Mouse (Mus musculus) cortical plate, adult 2 months (tissue): ENCODE measurements around the gene Rab8a. TPM values are rescaled to one million over a fixed set of nuclear protein-coding genes. Genes with fewer than 3 reads are reported as not detected.
A peak's percentile ranks its signal among the peaks of the same experiment; 100 is the strongest.

ENCODE experiments used
- H3K27ac ChIP-seq: fragments of 200-500 bp; 2 replicates; pipeline ENCODE4 v1.5.1; 2012; ENCODE audit warnings: low read length, control low read depth, inconsistent platforms; ENCODE audit not compliant: insufficient read depth
- H3K4me1 ChIP-seq: fragments of 200-500 bp; 2 replicates; pipeline ENCODE4 v1.6.1; 2011; ENCODE audit warnings: low read length; ENCODE audit not compliant: control insufficient read depth, insufficient read depth
- H3K4me3 ChIP-seq: fragments of 200-500 bp; 2 replicates; pipeline ENCODE4 v1.5.1; 2011; ENCODE audit warnings: mild to moderate bottlenecking, low read length, control low read depth; ENCODE audit not compliant: insufficient read depth
- CTCF ChIP-seq: fragments of 200-500 bp; IDR thresholded peaks from 2 replicates; pipeline ENCODE4 v1.5.1; 2011; ENCODE audit warnings: mild to moderate bottlenecking, control low read depth, low read length; ENCODE audit not compliant: insufficient read depth; ENCODE audit errors: extremely low read depth
- POLR2A ChIP-seq: fragments of 200-500 bp; IDR thresholded peaks from 2 replicates; pipeline ENCODE4 v1.6.1; 2011; ENCODE audit warnings: mild to moderate bottlenecking, low read length, control low read depth; ENCODE audit not compliant: insufficient read depth; ENCODE audit errors: extremely low read depth
- polyA plus RNA-seq: library from polyadenylated mRNA; depleted of rRNA; stranded (reverse); fragments of >200 nt; gene quantifications from 2 replicates; pipeline ENCODE4 v1.2.3, GENCODE M21; 2012

Rab8a gene
- polyA plus RNA-seq, 1 experiment: 58.6 TPM

DNA sequence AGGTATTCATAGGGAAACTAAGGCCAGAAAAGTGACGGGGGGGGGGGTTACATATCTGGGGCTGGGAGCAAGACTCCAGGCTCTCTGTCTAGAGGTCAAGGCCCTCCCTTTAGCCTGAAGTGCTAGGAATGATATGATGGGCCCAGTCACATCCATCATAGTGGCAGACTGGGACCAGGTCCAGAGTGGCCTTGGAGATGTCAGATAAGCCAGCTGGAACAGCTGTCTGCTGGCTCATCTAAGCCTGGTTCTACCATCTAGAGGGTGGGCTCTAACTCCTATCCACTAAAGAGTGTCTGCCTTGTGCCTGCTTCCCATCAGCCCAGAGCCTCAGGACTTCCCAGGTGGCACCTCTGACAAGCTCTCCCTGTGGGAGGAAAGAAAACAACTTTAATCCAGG lies 28.1 kb upstream of the Rab8a start:
- H3K4me1 ChIP-seq: peaks cover 2% of the 10 kb centered on the region; the same call in 1 of the 2 replicates
- TF ChIP-seq POLR2A (no peak), CTCF (no peak)
- H3K4me3 ChIP-seq: no peak overlapping the region
- no peak overlapping the region for H3K27ac ChIP-seq

- no peak overlapping the region for H3K4me3 ChIP-seq
- peaks cover 2% of the 10 kb centered on the region; the same call in 1 of the 2 replicates for H3K4me1 ChIP-seq
- TF ChIP-seq CTCF (no peak), POLR2A (no peak)
- no peak overlapping the region for H3K27ac ChIP-seq
Measured at GRCm38 (mm10) chr8:72133507-72133906, 27.5 kb upstream of the Rab8a start.

GRCm38 (mm10) chr8:72134756-72135445 lies 26.1 kb upstream of the Rab8a start, which contains the start of gene Tpm4:
Gene Tpm4 (plus strand): TSS chr8:72134975.
- peaks cover 2% of the 10 kb centered on the region; the same call in 1 of the 2 replicates for H3K4me1 ChIP-seq
- TF ChIP-seq CTCF (no peak), POLR2A (peak; percentile 28; the same call in 1 of the 2 replicates)
- peak within 1 kb of the TSS; percentile 93 for H3K4me3 ChIP-seq
- peak within 1 kb of the TSS; percentile 89 for H3K27ac ChIP-seq

DNA sequence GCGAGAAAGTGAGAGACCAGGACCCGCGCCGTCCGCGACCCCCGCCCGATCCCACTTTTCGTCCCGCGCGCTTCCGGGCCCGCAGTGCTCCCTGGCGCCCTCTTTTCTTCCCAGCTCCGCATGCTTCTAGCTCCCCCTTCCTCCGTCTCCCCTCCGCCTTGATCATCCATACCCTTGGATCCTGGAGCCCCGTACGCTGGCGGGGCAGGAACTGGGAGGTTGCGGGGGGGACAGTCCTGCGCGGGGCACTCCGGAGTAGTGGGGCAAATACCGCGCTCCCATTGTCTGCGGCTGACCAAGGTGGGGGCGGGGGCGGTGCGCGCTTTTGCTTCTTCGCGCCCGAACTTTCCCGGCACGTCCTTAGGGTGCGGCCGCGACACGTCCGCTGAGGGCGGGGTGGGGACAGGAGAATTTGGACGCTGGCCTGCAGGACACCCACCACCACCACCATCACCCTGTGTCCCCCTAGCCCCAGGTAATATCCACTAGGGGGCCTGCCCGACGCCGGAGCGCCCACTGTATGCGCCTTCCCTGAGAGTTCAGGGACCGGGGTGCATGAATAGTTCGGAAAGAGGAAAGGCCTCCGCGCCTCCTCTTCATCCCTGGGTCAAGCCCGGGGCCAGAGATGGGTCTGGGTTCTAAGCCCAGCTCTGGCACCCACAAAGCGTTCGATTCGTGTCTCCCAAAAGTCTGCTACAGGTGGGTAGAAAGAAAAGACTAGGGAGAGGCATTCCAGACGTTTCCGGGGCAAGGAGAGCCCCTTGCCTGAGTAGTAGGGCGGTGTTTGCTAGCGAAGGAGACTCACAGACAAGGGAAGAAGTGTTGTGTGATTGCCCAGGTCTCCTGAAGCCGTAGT lies 25.3 kb upstream of the Rab8a start:
- Histone ChIP-seq H3K4me1 (peaks cover 2% of the 10 kb centered on the region; the same call in 1 of the 2 replicates), H3K4me3 (peak overlapping the region; percentile 93), H3K27ac (peak overlapping the region; percentile 89)
- TF ChIP-seq POLR2A (no peak), CTCF (no peak)

DNA sequence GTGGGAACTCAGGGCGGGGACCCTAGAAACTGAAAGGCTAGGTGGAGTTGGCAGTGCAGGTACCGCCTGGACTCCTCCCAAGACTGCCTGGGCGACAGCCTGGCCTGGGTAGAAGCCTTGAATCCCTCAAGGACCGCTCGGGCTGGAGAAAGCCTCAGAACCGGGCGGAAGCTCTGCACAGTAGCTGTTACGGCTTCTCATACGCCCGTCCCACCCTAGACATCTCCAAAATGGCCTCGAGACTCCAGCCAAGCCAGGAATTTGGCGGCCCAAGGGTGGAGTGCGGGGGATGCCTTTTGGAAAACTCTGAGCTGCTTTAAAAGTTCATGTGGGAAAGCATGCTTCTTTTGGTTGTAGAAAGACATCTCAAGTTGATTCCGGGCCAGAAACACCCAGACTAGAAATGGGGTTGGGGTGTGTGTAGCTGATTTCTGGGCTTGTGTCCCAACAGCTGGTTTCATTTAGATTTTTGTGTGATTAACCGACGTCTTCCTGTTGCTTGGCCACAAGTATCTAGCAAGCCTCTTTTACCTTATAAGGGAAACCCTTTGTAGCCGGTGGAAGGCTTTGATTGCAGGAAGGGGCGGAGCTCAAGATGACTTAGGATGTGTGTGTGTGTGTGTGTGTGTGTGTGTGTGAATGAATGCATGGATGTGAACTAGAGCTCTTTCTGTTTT lies 24.6 kb upstream of the Rab8a start:
- H3K4me3 ChIP-seq: peak overlapping the region; percentile 93
- peaks cover 2% of the 10 kb centered on the region; the same call in 1 of the 2 replicates for H3K4me1 ChIP-seq
- H3K27ac ChIP-seq: peak overlapping the region; percentile 89
- no peak for TF ChIP-seq POLR2A
- TF ChIP-seq CTCF: no peak

DNA sequence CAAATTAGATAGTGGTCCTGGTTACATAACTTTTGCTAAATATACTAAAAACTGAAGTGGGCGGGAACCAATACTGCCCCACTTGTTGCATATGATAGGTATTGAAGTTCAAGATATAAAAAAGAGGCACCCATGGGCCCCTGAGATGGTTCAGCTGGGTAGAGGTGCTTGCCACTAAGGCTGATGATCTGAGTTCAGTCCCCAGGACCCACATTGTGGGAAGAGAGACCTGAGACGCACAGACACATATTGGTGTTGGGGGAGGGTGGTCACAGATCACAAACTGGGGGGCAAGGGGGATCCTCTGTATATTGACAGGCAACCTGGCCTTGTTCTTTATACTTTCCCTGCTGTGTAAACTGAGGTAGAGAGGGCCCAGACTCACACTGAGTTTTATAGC lies 23.6 kb upstream of the Rab8a start:
- TF ChIP-seq CTCF (no peak), POLR2A (no peak)

DNA sequence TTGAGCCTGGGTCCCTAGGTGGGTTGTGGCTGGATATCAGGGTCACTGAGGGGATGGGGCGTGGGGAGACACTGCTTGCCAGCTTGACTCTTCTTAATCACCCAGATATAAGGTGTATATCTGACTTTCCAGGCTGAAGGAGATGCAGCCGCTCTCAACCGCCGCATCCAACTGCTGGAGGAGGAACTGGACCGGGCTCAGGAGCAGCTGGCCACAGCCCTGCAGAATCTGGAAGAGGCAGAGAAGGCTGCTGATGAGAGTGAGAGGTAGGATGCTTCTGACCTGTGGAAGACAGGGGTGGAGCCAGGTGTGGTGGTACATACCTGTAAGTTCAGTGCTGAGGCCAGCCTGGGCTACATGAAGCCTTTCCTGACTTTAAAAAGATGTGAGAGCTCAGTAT lies 22.5 kb upstream of the Rab8a start:
- TF ChIP-seq CTCF: no peak
- no peak for TF ChIP-seq POLR2A
- H3K4me1 ChIP-seq: peaks cover 2% of the 10 kb centered on the region; the same call in 1 of the 2 replicates
- no peak overlapping the region for H3K27ac ChIP-seq
- H3K4me3 ChIP-seq: no peak overlapping the region

More for the DNA sequence above, 23.6 kb upstream of the Rab8a start:
- no peak overlapping the region for H3K27ac ChIP-seq
- no peak overlapping the region for H3K4me3 ChIP-seq
- H3K4me1 ChIP-seq: peaks cover 2% of the 10 kb centered on the region; the same call in 1 of the 2 replicates

- Histone ChIP-seq H3K4me1 (no peaks in the 10 kb centered on the region), H3K27ac (no peak overlapping the region), H3K4me3 (no peak overlapping the region)
- TF ChIP-seq CTCF (no peak), POLR2A (no peak)
Measured at GRCm38 (mm10) chr8:72143256-72143824, 17.7 kb upstream of the Rab8a start.

DNA sequence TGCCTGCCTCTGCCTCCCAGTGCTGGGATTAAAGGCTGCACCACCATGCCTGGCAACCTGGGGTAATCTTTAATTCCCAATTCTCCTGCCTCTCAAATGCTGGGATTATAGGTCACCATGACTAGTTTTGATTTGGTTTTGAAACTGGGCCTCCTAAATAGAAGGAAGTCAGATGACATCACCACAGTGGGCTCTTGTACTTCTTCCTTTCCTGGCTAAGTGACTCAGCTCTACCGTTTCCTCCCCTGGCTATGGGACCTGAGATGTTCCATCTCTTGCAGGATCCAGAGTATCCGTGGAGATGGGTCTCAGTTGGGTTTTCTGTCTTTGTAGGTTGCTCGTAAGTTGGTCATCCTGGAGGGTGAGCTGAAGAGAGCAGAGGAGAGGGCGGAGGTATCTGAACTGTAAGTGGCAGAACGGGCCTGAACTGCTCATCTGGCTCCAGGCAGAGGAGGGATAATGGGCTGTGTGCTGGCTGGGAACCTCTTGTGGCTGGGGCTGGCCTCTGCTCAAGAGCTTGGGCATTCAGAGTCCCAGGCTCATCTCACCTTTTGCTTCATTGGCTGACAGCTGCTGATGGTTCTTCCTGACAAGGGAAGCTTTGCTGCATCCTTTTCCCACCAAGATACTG lies 16.5 kb upstream of the Rab8a start:
- Histone ChIP-seq H3K4me1 (no peaks in the 10 kb centered on the region), H3K27ac (no peak overlapping the region), H3K4me3 (no peak overlapping the region)
- TF ChIP-seq POLR2A (no peak), CTCF (no peak)
